Mouse (Mus musculus) lung, postnatal 0 days (tissue): ENCODE results near the gene Zfyve21.

Source experiments
- CTCF ChIP-seq: IDR thresholded peaks from 2 replicates; pipeline ENCODE4 v1.5.1; 2016; ENCODE audit warnings: antibody characterized with exemption, mild to moderate bottlenecking
- EP300 ChIP-seq: IDR thresholded peaks from 2 replicates; pipeline ENCODE4 v1.6.1; 2016; ENCODE audit warnings: antibody characterized with exemption, mild to moderate bottlenecking, control low read depth

DNA sequence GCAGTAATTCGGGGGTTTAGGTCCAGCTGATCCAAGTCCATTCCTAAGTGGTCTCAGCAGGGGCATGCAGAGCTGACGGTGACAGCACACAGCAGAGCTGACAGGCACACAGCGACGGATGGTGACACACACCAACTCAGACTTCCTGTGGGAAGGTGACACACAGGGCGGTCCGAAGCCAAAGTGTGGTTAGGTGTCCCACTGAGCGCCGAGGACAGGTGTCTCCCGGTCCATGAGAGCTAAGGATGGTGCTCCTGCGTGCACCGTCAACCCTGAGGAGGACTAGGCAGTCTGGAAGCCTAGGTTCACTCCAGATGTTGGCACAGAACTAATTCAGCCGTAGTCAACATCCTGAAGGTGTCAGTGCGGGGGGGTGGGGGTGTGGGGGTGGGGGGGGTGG lies 1.9 kb upstream of the Zfyve21 start:
- TF ChIP-seq CTCF (no peak), EP300 (no peak)
